Mouse (Mus musculus) hindbrain, embryonic 13.5 days (tissue): ENCODE data around the gene Wnt16. TPM values are rescaled to one million over a fixed set of nuclear protein-coding genes. Genes with fewer than 3 reads are reported as not detected.

Experiments
- ATAC-seq: fragments of 200-750 bp; cut with Nextera tagmentation; 2 replicates; pipeline ENCODE4 v1.8.0; 2017; ENCODE audit warnings: moderate TSS enrichment; ENCODE audit not compliant: low FRiP score
- H3K27ac ChIP-seq: fragments of 300-500 bp; sonication (generic); 2 replicates; pipeline ENCODE4 v1.5.1; 2015; ENCODE audit warnings: inconsistent platforms, mild to moderate bottlenecking, moderate library complexity
- H3K27me3 ChIP-seq: fragments of 300-500 bp; sonication (generic); 2 replicates; pipeline ENCODE4 v1.6.1; 2015; ENCODE audit warnings: mild to moderate bottlenecking, inconsistent platforms
- H3K36me3 ChIP-seq: fragments of 300-500 bp; sonication (generic); 2 replicates; pipeline ENCODE4 v1.6.1; 2015; ENCODE audit warnings: mild to moderate bottlenecking, inconsistent platforms
- H3K4me1 ChIP-seq: fragments of 300-500 bp; sonication (generic); replicated peaks from 2 replicates; pipeline ENCODE4 v1.6.1; 2015; ENCODE audit warnings: inconsistent platforms
- H3K4me2 ChIP-seq: fragments of 300-500 bp; sonication (generic); 2 replicates; pipeline ENCODE4 v1.6.1; 2015; ENCODE audit warnings: inconsistent platforms, mild to moderate bottlenecking, moderate library complexity
- H3K4me3 ChIP-seq: fragments of 300-500 bp; sonication (generic); 2 replicates; pipeline ENCODE4 v1.5.1; 2015; ENCODE audit warnings: mild to moderate bottlenecking, inconsistent platforms
- H3K9ac ChIP-seq: fragments of 300-500 bp; sonication (generic); 2 replicates; pipeline ENCODE4 v1.6.1; 2015; ENCODE audit warnings: mild to moderate bottlenecking, inconsistent platforms
- H3K9me3 ChIP-seq: fragments of 300-500 bp; sonication (generic); 2 replicates; pipeline ENCODE4 v1.6.1; 2016; ENCODE audit warnings: inconsistent platforms
- WGBS: fragments of 180-500 bp; shearing (Covaris S2); methylation state at CpG from one replicate; pipeline ENCODE4 v1.1.7; 2015; 5-methylcytosine and 5-hydroxymethylcytosine counted together
- polyA plus RNA-seq: library from polyadenylated mRNA; unstranded; fragments of >200 nt; fragmentation: Nextera tagmentation; extraction: Ambion mirVana; gene quantifications from 2 replicates; pipeline ENCODE4 v1.2.1, GENCODE M21; 2015

Wnt16 gene
- polyA plus RNA-seq, 1 experiment from 2014 or later = 0.60 TPM

GRCm38 (mm10) chr6:22282405-22282804 lies 5.6 kb upstream of the Wnt16 start:
- 94% methylated on average over 4 of the region's 4 CpGs for WGBS
- no peak for ATAC-seq
- no peaks in the 10 kb centered on the region for H3K9me3 ChIP-seq
- H3K9ac ChIP-seq = no peak overlapping the region
- H3K27ac ChIP-seq = no peak overlapping the region
- H3K36me3 ChIP-seq = no peaks in the 10 kb centered on the region
- peaks cover 15% of the 10 kb centered on the region for H3K27me3 ChIP-seq
- 0 out of 2 replicates have a peak, but pooled peaks cover 4% of the 10 kb centered on the region for H3K4me1 ChIP-seq
- no peak overlapping the region for H3K4me3 ChIP-seq
- H3K4me2 ChIP-seq = no peak overlapping the region

- H3K27me3 ChIP-seq = peaks cover 67% of the 10 kb centered on the region
- H3K27ac ChIP-seq = no peak overlapping the region
- under 1% methylated on average over 38 of the region's 38 CpGs for WGBS
- no peaks in the 10 kb centered on the region for H3K9me3 ChIP-seq
- H3K9ac ChIP-seq = peak overlapping the region; percentile 60
- peak; percentile 86 for ATAC-seq
- H3K36me3 ChIP-seq = no peaks in the 10 kb centered on the region
- peaks cover 22% of the 10 kb centered on the region for H3K4me1 ChIP-seq
- peak overlapping the region; percentile 77 for H3K4me2 ChIP-seq
- peak overlapping the region; percentile 44 for H3K4me3 ChIP-seq
Observed at GRCm38 (mm10) chr6:22288737-22289460, 872 bp downstream of the Wnt16 start.

GRCm38 (mm10) chr6:22289461-22290021 lies 1.5 kb downstream of the Wnt16 start:
- WGBS = 3% methylated on average over 21 of the region's 21 CpGs

DNA sequence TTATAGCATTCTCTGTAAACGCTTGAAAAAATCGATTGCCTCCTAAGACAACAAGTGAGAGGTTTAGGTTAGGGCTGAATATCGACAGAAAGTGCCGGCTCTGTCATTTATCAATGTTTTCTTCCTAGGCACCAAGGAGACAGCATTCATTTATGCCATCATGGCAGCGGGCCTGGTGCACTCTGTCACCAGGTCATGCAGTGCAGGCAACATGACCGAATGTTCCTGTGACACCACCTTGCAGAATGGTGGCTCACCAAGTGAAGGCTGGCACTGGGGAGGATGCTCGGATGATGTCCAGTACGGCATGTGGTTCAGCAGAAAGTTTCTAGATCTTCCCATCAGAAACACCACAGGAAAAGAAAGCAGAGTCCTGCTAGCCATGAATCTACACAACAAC lies 2.8 kb downstream of the Wnt16 start:
- no peak overlapping the region for H3K4me3 ChIP-seq
- no peak for ATAC-seq
- 64% methylated on average over 8 of the region's 8 CpGs for WGBS
- H3K36me3 ChIP-seq = no peaks in the 10 kb centered on the region
- no peak overlapping the region for H3K4me2 ChIP-seq
- no peak overlapping the region for H3K27ac ChIP-seq
- peaks cover 73% of the 10 kb centered on the region for H3K27me3 ChIP-seq
- peaks cover 22% of the 10 kb centered on the region for H3K4me1 ChIP-seq
- H3K9me3 ChIP-seq = no peaks in the 10 kb centered on the region
- no peak overlapping the region for H3K9ac ChIP-seq

More at GRCm38 (mm10) chr6:22289461-22290021, 1.5 kb downstream of the Wnt16 start:
- no peaks in the 10 kb centered on the region for H3K9me3 ChIP-seq
- H3K27ac ChIP-seq = no peak overlapping the region
- H3K36me3 ChIP-seq = no peaks in the 10 kb centered on the region
- peak overlapping the region; percentile 44 for H3K4me3 ChIP-seq
- H3K4me1 ChIP-seq = peaks cover 22% of the 10 kb centered on the region
- no peak for ATAC-seq
- H3K9ac ChIP-seq = peak overlapping the region; percentile 60; the same call in 1 of the 2 replicates
- H3K4me2 ChIP-seq = peak overlapping the region; percentile 77
- peaks cover 70% of the 10 kb centered on the region for H3K27me3 ChIP-seq

- ATAC-seq = no peak
- Histone ChIP-seq H3K4me1 (peaks cover 22% of the 10 kb centered on the region), H3K4me2 (no peak overlapping the region), H3K4me3 (no peak overlapping the region), H3K27ac (no peak overlapping the region), H3K9me3 (no peaks in the 10 kb centered on the region), H3K36me3 (no peaks in the 10 kb centered on the region), H3K9ac (no peak overlapping the region), H3K27me3 (peaks cover 70% of the 10 kb centered on the region)
- WGBS = 46% methylated on average over 4 of the region's 4 CpGs
Observed at GRCm38 (mm10) chr6:22292056-22292455, 4.0 kb downstream of the Wnt16 start.

DNA sequence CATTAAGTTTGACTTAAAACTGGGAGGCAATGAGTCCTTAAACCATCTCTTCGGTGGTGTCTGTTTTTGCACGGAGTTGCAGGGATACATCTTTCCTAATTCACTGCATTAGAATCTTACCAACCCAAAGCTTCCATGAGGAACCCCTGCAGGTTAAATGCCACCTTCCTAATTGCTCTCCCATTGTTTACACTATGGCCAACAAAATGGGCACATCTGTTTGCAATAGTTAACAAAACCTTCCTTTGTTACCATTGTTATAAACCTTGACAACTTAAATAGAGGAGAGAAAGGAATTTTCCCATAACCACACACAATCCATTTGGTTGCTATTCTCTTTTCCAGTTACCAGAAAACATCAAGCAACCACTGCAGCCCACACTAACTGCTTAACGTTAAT lies 5.9 kb downstream of the Wnt16 start:
- no peaks in the 10 kb centered on the region for H3K36me3 ChIP-seq
- no peaks in the 10 kb centered on the region for H3K9me3 ChIP-seq
- no peak overlapping the region for H3K9ac ChIP-seq
- no peak for ATAC-seq
- H3K4me1 ChIP-seq = peaks cover 9% of the 10 kb centered on the region
- H3K27ac ChIP-seq = no peak overlapping the region
- peaks cover 52% of the 10 kb centered on the region for H3K27me3 ChIP-seq
- WGBS = 24% methylated on average over 3 of the region's 3 CpGs
- H3K4me3 ChIP-seq = no peak overlapping the region
- no peak overlapping the region for H3K4me2 ChIP-seq

DNA sequence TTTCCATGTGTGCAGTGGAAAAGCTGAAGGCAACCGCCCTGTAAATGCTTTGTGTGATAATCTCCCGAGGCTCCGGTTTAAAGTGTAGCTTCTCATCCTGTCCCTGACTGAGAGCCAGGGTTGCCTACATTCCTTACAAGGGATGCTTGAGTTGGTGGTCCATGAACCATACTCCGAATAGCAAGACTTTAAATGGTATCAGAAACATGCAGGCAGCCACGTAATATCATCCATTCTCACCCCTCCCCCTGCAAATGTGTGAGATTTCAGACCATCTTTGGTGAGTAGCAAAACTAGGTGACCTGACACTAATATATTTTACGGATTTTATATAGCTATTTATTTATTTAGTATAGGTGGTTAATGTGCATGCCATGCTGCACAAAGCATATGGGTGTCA lies 9.0 kb downstream of the Wnt16 start:
- Histone ChIP-seq H3K9ac (no peak overlapping the region), H3K4me3 (no peak overlapping the region), H3K27me3 (peaks cover 26% of the 10 kb centered on the region), H3K4me1 (no peaks in the 10 kb centered on the region; the same call in 1 of the 2 replicates), H3K36me3 (no peaks in the 10 kb centered on the region), H3K4me2 (no peak overlapping the region), H3K27ac (no peak overlapping the region), H3K9me3 (no peaks in the 10 kb centered on the region)
- 82% methylated on average over 6 of the region's 6 CpGs for WGBS
- no peak for ATAC-seq

DNA sequence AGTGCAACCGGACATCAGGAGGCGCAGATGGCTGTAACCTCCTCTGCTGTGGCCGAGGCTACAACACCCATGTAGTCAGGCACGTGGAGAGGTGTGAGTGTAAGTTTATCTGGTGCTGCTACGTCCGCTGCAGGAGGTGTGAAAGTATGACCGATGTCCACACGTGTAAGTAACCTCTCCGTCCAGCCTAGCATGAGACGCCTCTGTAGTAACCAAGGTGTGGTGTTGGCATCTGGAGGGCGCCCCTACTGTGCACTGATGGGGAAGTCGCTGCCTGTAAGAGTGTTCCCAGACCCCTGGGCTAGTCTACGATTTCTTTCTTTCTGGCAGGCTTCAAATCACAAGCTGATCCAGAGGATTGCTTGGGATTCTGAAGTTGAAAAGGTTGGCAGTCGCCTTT lies 10.0 kb downstream of the Wnt16 start:
- no peaks in the 10 kb centered on the region; the same call in 1 of the 2 replicates for H3K4me1 ChIP-seq
- no peaks in the 10 kb centered on the region for H3K36me3 ChIP-seq
- H3K9ac ChIP-seq = no peak overlapping the region
- no peak overlapping the region for H3K4me2 ChIP-seq
- no peak overlapping the region for H3K4me3 ChIP-seq
- 65% methylated on average over 14 of the region's 14 CpGs for WGBS
- no peaks in the 10 kb centered on the region for H3K9me3 ChIP-seq
- peaks cover 23% of the 10 kb centered on the region for H3K27me3 ChIP-seq
- no peak overlapping the region for H3K27ac ChIP-seq
- no peak for ATAC-seq

- Histone ChIP-seq H3K9me3 (no peaks in the 10 kb centered on the region), H3K9ac (no peak overlapping the region), H3K27me3 (no peaks in the 10 kb centered on the region), H3K27ac (no peak overlapping the region), H3K36me3 (peaks cover 6% of the 10 kb centered on the region), H3K4me1 (no peaks in the 10 kb centered on the region), H3K4me2 (no peak overlapping the region), H3K4me3 (no peak overlapping the region)
- WGBS = 57% methylated on average over 13 of the region's 13 CpGs
- ATAC-seq = peak; percentile 55
Observed at GRCm38 (mm10) chr6:22325364-22326072, 37.5 kb downstream of the Wnt16 start.

- Histone ChIP-seq H3K36me3 (peaks cover 3% of the 10 kb centered on the region; the same call in 1 of the 2 replicates), H3K27ac (no peak overlapping the region), H3K27me3 (no peaks in the 10 kb centered on the region), H3K4me2 (no peak overlapping the region), H3K9me3 (no peaks in the 10 kb centered on the region), H3K4me1 (no peaks in the 10 kb centered on the region), H3K9ac (no peak overlapping the region), H3K4me3 (no peak overlapping the region)
- no peak for ATAC-seq
- 81% methylated on average over 4 of the region's 4 CpGs for WGBS
Observed at GRCm38 (mm10) chr6:22326289-22326688, 38.3 kb downstream of the Wnt16 start.

DNA sequence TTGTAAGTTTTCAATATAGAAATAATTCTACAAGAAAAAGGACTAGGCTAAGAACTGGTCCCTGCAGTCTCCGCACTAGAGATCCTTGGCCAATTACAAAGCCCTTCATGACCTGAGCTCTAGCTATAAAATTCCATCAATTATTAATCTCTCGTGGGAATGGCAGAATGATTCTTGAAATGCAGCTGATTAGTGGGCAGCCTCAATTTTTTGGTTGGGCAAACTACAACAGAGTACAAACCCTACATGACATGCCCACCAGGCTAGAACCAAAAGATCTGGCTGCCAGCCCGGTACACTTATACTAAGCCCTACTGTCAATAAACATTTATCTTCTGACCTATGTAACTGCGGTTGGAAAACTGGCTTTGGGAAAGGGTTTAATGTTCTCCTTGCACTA lies 39.1 kb downstream of the Wnt16 start:
- 70% methylated on average over 4 of the region's 4 CpGs for WGBS
- ATAC-seq = no peak
- H3K36me3 ChIP-seq = peaks cover 3% of the 10 kb centered on the region; the same call in 1 of the 2 replicates

GRCm38 (mm10) chr6:22327931-22328330 lies 39.9 kb downstream of the Wnt16 start:
- H3K36me3 ChIP-seq = peaks cover 3% of the 10 kb centered on the region; the same call in 1 of the 2 replicates
- H3K4me2 ChIP-seq = no peak overlapping the region
- H3K9me3 ChIP-seq = no peaks in the 10 kb centered on the region
- no peak overlapping the region for H3K9ac ChIP-seq
- H3K27ac ChIP-seq = no peak overlapping the region
- WGBS = 70% methylated on average over 8 of the region's 8 CpGs
- ATAC-seq = no peak
- H3K4me1 ChIP-seq = no peaks in the 10 kb centered on the region
- no peaks in the 10 kb centered on the region for H3K27me3 ChIP-seq
- H3K4me3 ChIP-seq = no peak overlapping the region

More for the DNA sequence above, 39.1 kb downstream of the Wnt16 start:
- Histone ChIP-seq H3K4me3 (no peak overlapping the region), H3K4me2 (no peak overlapping the region), H3K9me3 (no peaks in the 10 kb centered on the region), H3K27me3 (no peaks in the 10 kb centered on the region), H3K27ac (no peak overlapping the region), H3K4me1 (no peaks in the 10 kb centered on the region), H3K9ac (no peak overlapping the region)
